Mouse (Mus musculus): ENCODE measurements around the gene Olfr364-ps1. TPM values are rescaled to one million over a fixed set of nuclear protein-coding genes. Genes with fewer than 3 reads are reported as not detected.

Gene Olfr364-ps1
- under 1 TPM in 1 of 2 experiments, not detected in 1; 0.12 TPM for polyA plus RNA-seq (2017; shearing (Covaris generic))

DNA sequence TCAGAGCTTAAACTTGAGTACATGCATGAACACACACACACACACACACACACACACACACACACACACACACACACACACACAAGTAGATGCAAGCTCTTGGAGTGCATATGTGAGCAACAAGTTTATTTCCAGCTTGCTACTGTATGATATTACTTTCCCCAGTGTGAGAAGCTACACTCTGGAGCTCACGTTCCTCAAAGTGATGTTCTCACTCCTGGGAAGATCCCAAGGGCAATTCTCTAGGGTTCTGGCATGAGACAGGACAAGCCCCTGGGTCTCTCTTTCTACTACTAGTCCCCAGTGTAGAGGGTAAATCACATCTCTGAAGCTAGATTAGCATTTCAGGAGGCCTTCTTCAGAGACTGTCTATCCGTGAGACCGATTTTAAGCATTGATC, at the start of gene Olfr364-ps1:
Olfr364-ps1 (plus strand) TSS at position 301 of the 400 bp plus-strand sequence.
- ATAC-seq = no peak

DNA sequence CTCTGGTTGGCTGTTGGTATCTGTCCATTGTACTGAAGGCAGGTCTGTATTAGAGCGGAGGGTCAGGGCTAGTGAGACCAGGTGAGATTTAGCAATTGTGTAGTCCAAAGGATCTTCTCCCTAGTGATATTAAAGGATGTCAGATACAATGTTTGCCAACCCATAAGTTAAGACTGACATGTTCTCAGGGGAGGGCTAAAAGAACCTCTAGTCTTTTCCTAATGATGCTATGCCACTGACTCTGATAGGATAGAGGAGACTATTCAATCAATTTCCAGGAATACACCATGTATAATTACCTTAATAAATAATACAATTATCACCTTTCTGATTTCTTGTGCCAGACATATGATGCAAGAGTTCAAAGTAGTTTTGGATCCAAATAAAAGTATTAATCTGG, 21.3 kb upstream of the Olfr364-ps1 start, which contains the start of gene Olfr362:
Olfr362 (minus strand) TSS at position 101 of the 400 bp plus-strand sequence.
- no peak for ATAC-seq

DNA sequence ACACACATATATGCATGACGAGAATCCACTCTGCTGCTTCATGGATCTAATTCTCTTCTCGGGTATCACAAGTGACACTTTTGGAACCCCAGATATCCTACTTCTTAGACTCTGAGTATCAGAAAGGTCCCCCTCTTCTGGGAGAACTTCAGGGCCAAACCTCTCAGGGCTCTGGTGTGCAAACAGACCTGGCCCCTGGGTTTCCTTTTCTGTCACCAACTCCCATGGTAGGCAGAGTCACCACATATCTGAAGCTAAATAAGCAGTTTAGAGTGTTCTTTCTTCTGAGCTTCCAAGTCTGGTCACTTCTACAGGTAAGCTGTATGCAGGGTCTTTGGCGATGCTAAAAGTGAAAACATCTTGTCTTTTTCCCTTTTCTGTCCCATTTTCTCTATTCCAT, 48.8 kb downstream of the Olfr364-ps1 start, which contains the start of gene Olfr365:
Olfr365 (plus strand) TSS at position 301 of the 400 bp plus-strand sequence.
- ATAC-seq = no peak

Other genes with a start within 250 kb of the Olfr364-ps1 start
- gene Olfr353, start 246.4 kb upstream of the Olfr364-ps1 start, polyA plus RNA-seq (2017; shearing (Covaris generic)) = not detected
- not detected for gene Olfr354, start 233.6 kb upstream of the Olfr364-ps1 start, polyA plus RNA-seq (2017; shearing (Covaris generic))
- gene Olfr355, start 210.4 kb upstream of the Olfr364-ps1 start, polyA plus RNA-seq (2017; shearing (Covaris generic)) = under 1 TPM in 1 of 2 experiments, not detected in 1; 0.15 TPM
- gene Olfr356, start 202.2 kb upstream of the Olfr364-ps1 start, polyA plus RNA-seq (2017; shearing (Covaris generic)) = not detected
- not detected for gene Olfr357, start 145.5 kb upstream of the Olfr364-ps1 start, polyA plus RNA-seq (2017; shearing (Covaris generic))
- gene Olfr358, start 130.0 kb upstream of the Olfr364-ps1 start, polyA plus RNA-seq (2017; shearing (Covaris generic)) = not detected
- gene Olfr360, start 73.6 kb upstream of the Olfr364-ps1 start, polyA plus RNA-seq (2017; shearing (Covaris generic)) = not detected
- gene Olfr361, start 50.0 kb upstream of the Olfr364-ps1 start, polyA plus RNA-seq (2017; shearing (Covaris generic)) = not detected
- gene Olfr362, start 21.4 kb upstream of the Olfr364-ps1 start, polyA plus RNA-seq (2017; shearing (Covaris generic)) = not detected
- gene Olfr365, start 48.9 kb downstream of the Olfr364-ps1 start, polyA plus RNA-seq (2017; shearing (Covaris generic)) = not detected
- not detected for gene Olfr366, start 72.3 kb downstream of the Olfr364-ps1 start, polyA plus RNA-seq (2017; shearing (Covaris generic))
- gene Olfr368, start 187.2 kb downstream of the Olfr364-ps1 start, polyA plus RNA-seq (2017; shearing (Covaris generic)) = not detected
- 10 to 100 TPM; 25.1 to 31.3 TPM for gene Pdcl, start 220.0 kb downstream of the Olfr364-ps1 start, polyA plus RNA-seq (2017; shearing (Covaris generic))

Data from activated CD4-positive, CD25-positive, alpha-beta regulatory T cell, adult 4 months (primary cell).